Mouse (Mus musculus): ENCODE data around the gene P2ry14. TPM values are rescaled to one million over a fixed set of nuclear protein-coding genes. Genes with fewer than 3 reads are reported as not detected.
A peak's percentile ranks its signal among the peaks of the same experiment; 100 is the strongest.

Gene P2ry14
- polyA plus RNA-seq, 1 experiment: 0.07 TPM

- TF ChIP-seq E2F4 (IDR thresholded peaks at IDR 0.05; ENCODE audit: insufficient read depth): no peak
- TF ChIP-seq POLR2AphosphoS2 (IDR thresholded peaks at IDR 0.05; ENCODE audit: insufficient read length, low read depth): no peak
- TF ChIP-seq MYOG (IDR thresholded peaks at IDR 0.05; ENCODE audit: control insufficient read depth in 1 of 3, insufficient read depth in 1 of 3, insufficient read length in 2 of 3, low read depth in 2 of 3): no peak
- no peak for TF ChIP-seq MYOD1 (IDR thresholded peaks at IDR 0.05; ENCODE audit: control insufficient read depth in 1 of 3, insufficient read length in 2 of 3, low read depth in 2 of 3)
- H3K27me3 ChIP-seq (ENCODE audit: control insufficient read depth, insufficient read depth, insufficient read length): no peaks in the 10 kb centered on the region
- H3K4me3 ChIP-seq: no peak overlapping the region
- no peak overlapping the region for H3K4me2 ChIP-seq (ENCODE audit: low read depth)
- H3K36me3 ChIP-seq (ENCODE audit: control insufficient read depth, insufficient read depth): no peaks in the 10 kb centered on the region
- H3K79me2 ChIP-seq (ENCODE audit: control insufficient read depth, insufficient read depth): no peaks in the 10 kb centered on the region
- H3ac ChIP-seq (ENCODE audit: control insufficient read depth, insufficient read length): no peak overlapping the region
Observed at GRCm38 (mm10) chr3:59102146-59102545, 51.3 kb downstream of the P2ry14 start.

- no peak within 1 kb of the TSS for H3K4me3 ChIP-seq
- no peaks in the 10 kb centered on the region for H3K27me3 ChIP-seq (ENCODE audit: control insufficient read depth, insufficient read depth, insufficient read length)
- H3ac ChIP-seq (ENCODE audit: control insufficient read depth, insufficient read length): no peak within 1 kb of the TSS
- H3K36me3 ChIP-seq (ENCODE audit: control insufficient read depth, insufficient read depth): no peaks in the 10 kb centered on the region
- no peak within 1 kb of the TSS for H3K4me2 ChIP-seq (ENCODE audit: low read depth)
- no peaks in the 10 kb centered on the region for H3K79me2 ChIP-seq (ENCODE audit: control insufficient read depth, insufficient read depth)
- TF ChIP-seq TCF3 (IDR thresholded peaks at IDR 0.05; ENCODE audit: insufficient read length, low read depth): no peak
- TF ChIP-seq USF1 (IDR thresholded peaks at IDR 0.05; ENCODE audit: low read depth): no peak
- no peak for TF ChIP-seq POLR2A (IDR thresholded peaks at IDR 0.05; ENCODE audit: insufficient read length, low read depth)
- TF ChIP-seq MYOG (IDR thresholded peaks at IDR 0.05; ENCODE audit: control insufficient read depth in 1 of 3, insufficient read depth in 1 of 3, insufficient read length in 2 of 3, low read depth in 2 of 3): no peak
- no peak for TF ChIP-seq REST (IDR thresholded peaks at IDR 0.05; ENCODE audit: insufficient read depth, insufficient read length)
- no peak for TF ChIP-seq CEBPB (IDR thresholded peaks at IDR 0.05; ENCODE audit: insufficient read depth, poor library complexity, severe bottlenecking)
- TF ChIP-seq SRF (IDR thresholded peaks at IDR 0.05; ENCODE audit: control insufficient read depth, insufficient read length, low read depth): no peak
- TF ChIP-seq POLR2AphosphoS2 (IDR thresholded peaks at IDR 0.05; ENCODE audit: insufficient read length, low read depth): no peak
- TF ChIP-seq MYOD1 (IDR thresholded peaks at IDR 0.05; ENCODE audit: control insufficient read depth in 1 of 3, insufficient read length in 2 of 3, low read depth in 2 of 3): no peak
- TF ChIP-seq MAX (IDR thresholded peaks at IDR 0.05; ENCODE audit: low read depth): no peak
- no peak for TF ChIP-seq E2F4 (IDR thresholded peaks at IDR 0.05; ENCODE audit: insufficient read depth)
- no peak for TF ChIP-seq TCF12 (IDR thresholded peaks at IDR 0.05; ENCODE audit: insufficient read depth, poor library complexity, severe bottlenecking)
Observed at GRCm38 (mm10) chr3:59101218-59101986, 52.0 kb downstream of the P2ry14 start, which contains the start of gene Gpr171. TSS of gene Gpr171 (minus strand) at chr3:59101821.

GRCm38 (mm10) chr3:59098540-59098939, 54.9 kb downstream of the P2ry14 start:
- H3K4me2 ChIP-seq (ENCODE audit: low read depth): no peak overlapping the region
- TF ChIP-seq POLR2A (IDR thresholded peaks at IDR 0.05; ENCODE audit: insufficient read length, low read depth): no peak
- TF ChIP-seq MAX (IDR thresholded peaks at IDR 0.05; ENCODE audit: low read depth): no peak
- no peak for TF ChIP-seq TCF3 (IDR thresholded peaks at IDR 0.05; ENCODE audit: insufficient read length, low read depth)
- no peak for TF ChIP-seq MYOG (IDR thresholded peaks at IDR 0.05; ENCODE audit: control insufficient read depth in 1 of 3, insufficient read depth in 1 of 3, insufficient read length in 2 of 3, low read depth in 2 of 3)
- TF ChIP-seq USF1 (IDR thresholded peaks at IDR 0.05; ENCODE audit: low read depth): no peak
- TF ChIP-seq CEBPB (IDR thresholded peaks at IDR 0.05; ENCODE audit: insufficient read depth, poor library complexity, severe bottlenecking): no peak
- TF ChIP-seq POLR2AphosphoS2 (IDR thresholded peaks at IDR 0.05; ENCODE audit: insufficient read length, low read depth): no peak
- TF ChIP-seq SRF (IDR thresholded peaks at IDR 0.05; ENCODE audit: control insufficient read depth, insufficient read length, low read depth): no peak
- TF ChIP-seq TCF12 (IDR thresholded peaks at IDR 0.05; ENCODE audit: insufficient read depth, poor library complexity, severe bottlenecking): no peak
- TF ChIP-seq E2F4 (IDR thresholded peaks at IDR 0.05; ENCODE audit: insufficient read depth): no peak
- H3K4me3 ChIP-seq: no peak overlapping the region
- no peaks in the 10 kb centered on the region for H3K27me3 ChIP-seq (ENCODE audit: control insufficient read depth, insufficient read depth, insufficient read length)
- no peaks in the 10 kb centered on the region for H3K36me3 ChIP-seq (ENCODE audit: control insufficient read depth, insufficient read depth)
- H3ac ChIP-seq (ENCODE audit: control insufficient read depth, insufficient read length): no peak overlapping the region
- H3K79me2 ChIP-seq (ENCODE audit: control insufficient read depth, insufficient read depth): no peaks in the 10 kb centered on the region

GRCm38 (mm10) chr3:59097421-59097820, 56.0 kb downstream of the P2ry14 start:
- no peak overlapping the region for H3K4me2 ChIP-seq (ENCODE audit: low read depth)
- H3K4me3 ChIP-seq: no peak overlapping the region
- H3K36me3 ChIP-seq (ENCODE audit: control insufficient read depth, insufficient read depth): no peaks in the 10 kb centered on the region
- TF ChIP-seq CEBPB (IDR thresholded peaks at IDR 0.05; ENCODE audit: insufficient read depth, poor library complexity, severe bottlenecking) (peak; percentile 43; the same call in 1 of the 2 replicates), REST (IDR thresholded peaks at IDR 0.05; ENCODE audit: insufficient read depth, insufficient read length) (no peak), POLR2AphosphoS2 (IDR thresholded peaks at IDR 0.05; ENCODE audit: insufficient read length, low read depth) (no peak)
- no peaks in the 10 kb centered on the region for H3K79me2 ChIP-seq (ENCODE audit: control insufficient read depth, insufficient read depth)
- H3ac ChIP-seq (ENCODE audit: control insufficient read depth, insufficient read length): no peak overlapping the region
- H3K27me3 ChIP-seq (ENCODE audit: control insufficient read depth, insufficient read depth, insufficient read length): no peaks in the 10 kb centered on the region

GRCm38 (mm10) chr3:59092702-59093101, 60.7 kb downstream of the P2ry14 start:
- H3ac ChIP-seq (ENCODE audit: control insufficient read depth, insufficient read length): no peak overlapping the region
- H3K4me2 ChIP-seq (ENCODE audit: low read depth): no peak overlapping the region
- H3K36me3 ChIP-seq (ENCODE audit: control insufficient read depth, insufficient read depth): no peaks in the 10 kb centered on the region
- no peaks in the 10 kb centered on the region for H3K79me2 ChIP-seq (ENCODE audit: control insufficient read depth, insufficient read depth)
- H3K27me3 ChIP-seq (ENCODE audit: control insufficient read depth, insufficient read depth, insufficient read length): no peaks in the 10 kb centered on the region
- no peak overlapping the region for H3K4me3 ChIP-seq
- no peak for TF ChIP-seq MAX (IDR thresholded peaks at IDR 0.05; ENCODE audit: low read depth)
- TF ChIP-seq POLR2A (IDR thresholded peaks at IDR 0.05; ENCODE audit: insufficient read length, low read depth): no peak
- TF ChIP-seq CEBPB (IDR thresholded peaks at IDR 0.05; ENCODE audit: insufficient read depth, poor library complexity, severe bottlenecking): no peak
- no peak for TF ChIP-seq MYOG (IDR thresholded peaks at IDR 0.05; ENCODE audit: control insufficient read depth in 1 of 3, insufficient read depth in 1 of 3, insufficient read length in 2 of 3, low read depth in 2 of 3)
